Comparison of ENCODE assay signal across 9 mouse cellular contexts in genomic region chr7:46013266-46014010, GRCm38 (mm10). TPM values are rescaled to one million over a fixed set of nuclear protein-coding genes. Genes with fewer than 3 reads are reported as not detected.
A peak's percentile ranks its signal among the peaks of the same experiment; 100 is the strongest.
DNase-seq lines count a peak whose midpoint lies in the region; ATAC-seq and TF ChIP-seq lines count a peak whose summit lies in the region.
"Had no signal": no experiment of that assay in that cellular context is flagged by ENCODE, and none has a peak within 500 bp of the region (broad histone marks: within the 10 kb centered on the region; RNA-seq: fewer than 3 reads in every experiment).

No protein-coding gene starts in this region.

- H3K4me3 ChIP-seq in forebrain, embryonic 10.5 days = no peak overlapping the region
- H3K4me3 ChIP-seq in forebrain, embryonic 13.5 days = no peak overlapping the region
- H3K4me3 ChIP-seq in intestine, embryonic 16.5 days (ENCODE audit: low read length) = no peak overlapping the region
- H3K4me3 ChIP-seq in lung, postnatal 0 days (ENCODE audit: low read depth, low read length) = no peak overlapping the region
- no peak overlapping the region for H3K4me3 ChIP-seq in stomach, embryonic 14.5 days (ENCODE audit: low read depth, low read length)

- no peaks in the 10 kb centered on the region for H3K9me3 ChIP-seq in forebrain, embryonic 10.5 days
- no peaks in the 10 kb centered on the region for H3K9me3 ChIP-seq in forebrain, embryonic 13.5 days (replicated peaks)
- H3K9me3 ChIP-seq in intestine, embryonic 16.5 days (ENCODE audit: control insufficient read depth, low read length) = no peaks in the 10 kb centered on the region
- no peaks in the 10 kb centered on the region for H3K9me3 ChIP-seq in lung, postnatal 0 days (ENCODE audit: low read length)
- H3K9me3 ChIP-seq in stomach, embryonic 14.5 days (ENCODE audit: control insufficient read depth, low read depth, low read length) = no peaks in the 10 kb centered on the region

- no peaks in the 10 kb centered on the region for H3K27me3 ChIP-seq in forebrain, embryonic 10.5 days (ENCODE audit: poor library complexity, severe bottlenecking)
- no peaks in the 10 kb centered on the region for H3K27me3 ChIP-seq in forebrain, embryonic 13.5 days
- H3K27me3 ChIP-seq in intestine, embryonic 16.5 days (replicated peaks; ENCODE audit: control insufficient read depth, insufficient read depth, low read length) = no peaks in the 10 kb centered on the region
- H3K27me3 ChIP-seq in lung, postnatal 0 days (replicated peaks; ENCODE audit: insufficient read depth, low read length) = no peaks in the 10 kb centered on the region
- H3K27me3 ChIP-seq in stomach, embryonic 14.5 days (ENCODE audit: control insufficient read depth, insufficient read depth, low read length) = no peaks in the 10 kb centered on the region

- 16% methylated on average over 9 of the region's 9 CpGs for WGBS in forebrain, embryonic 10.5 days
- WGBS in forebrain, embryonic 13.5 days = 14% methylated on average over 9 of the region's 9 CpGs
- WGBS in intestine, embryonic 16.5 days = 18% methylated on average over 9 of the region's 9 CpGs
- 17% methylated on average over 9 of the region's 9 CpGs for WGBS in lung, postnatal 0 days
- WGBS in stomach, embryonic 14.5 days = 20% methylated on average over 9 of the region's 9 CpGs

- TF ChIP-seq POLR2A in brain, embryonic 14.5 days (IDR thresholded peaks at IDR 0.05; ENCODE audit: borderline replicate concordance, extremely low read depth, insufficient read depth, insufficient read length, poor library complexity, severe bottlenecking) = no peak

- no peak for TF ChIP-seq EP300 in lung, postnatal 0 days (IDR thresholded peaks at IDR 0.05)

- no peak overlapping the region for H3K4me2 ChIP-seq in forebrain, embryonic 13.5 days
- H3K4me2 ChIP-seq in intestine, embryonic 16.5 days (ENCODE audit: low read depth, low read length) = no peak overlapping the region
- H3K4me2 ChIP-seq in lung, postnatal 0 days (replicated peaks; ENCODE audit: low read depth, low read length) = no peak overlapping the region
- H3K4me2 ChIP-seq in stomach, embryonic 14.5 days (replicated peaks; ENCODE audit: low read depth, low read length) = no peak overlapping the region

- ATAC-seq in forebrain, embryonic 13.5 days = no peak
- ATAC-seq in intestine, embryonic 16.5 days = peak; percentile 79
- peak; percentile 92 for ATAC-seq in lung, postnatal 0 days
- peak; percentile 77 for ATAC-seq in stomach, embryonic 14.5 days (ENCODE audit: insufficient number of reproducible peaks, insufficient read depth, low FRiP score, low read depth)
- ATAC-seq in activated CD4-positive, CD25-positive, alpha-beta regulatory T cell, adult 4 months = no peak

- H3K36me3 ChIP-seq in forebrain, embryonic 10.5 days (replicated peaks) = no peaks in the 10 kb centered on the region
- H3K36me3 ChIP-seq in forebrain, embryonic 13.5 days (ENCODE audit: poor library complexity, severe bottlenecking) = no peaks in the 10 kb centered on the region
- H3K36me3 ChIP-seq in intestine, embryonic 16.5 days (ENCODE audit: control insufficient read depth, insufficient read depth, low read length) = no peaks in the 10 kb centered on the region
- no peaks in the 10 kb centered on the region for H3K36me3 ChIP-seq in lung, postnatal 0 days (ENCODE audit: insufficient read depth, low read length)
- H3K36me3 ChIP-seq in stomach, embryonic 14.5 days (ENCODE audit: control insufficient read depth, insufficient read depth, low read length) = no peaks in the 10 kb centered on the region

- H3K4me1 ChIP-seq in forebrain, embryonic 10.5 days = peaks cover 29% of the 10 kb centered on the region
- H3K4me1 ChIP-seq in forebrain, embryonic 13.5 days = peaks cover 8% of the 10 kb centered on the region
- H3K4me1 ChIP-seq in intestine, embryonic 16.5 days (ENCODE audit: control insufficient read depth, insufficient read depth, low read length) = peaks cover 13% of the 10 kb centered on the region
- no peaks in the 10 kb centered on the region for H3K4me1 ChIP-seq in lung, postnatal 0 days (ENCODE audit: insufficient read depth, low read depth, low read length)
- peaks cover 14% of the 10 kb centered on the region for H3K4me1 ChIP-seq in stomach, embryonic 14.5 days (ENCODE audit: control insufficient read depth, insufficient read depth, low read length)

- peak overlapping the region; percentile 79 for H3K27ac ChIP-seq in forebrain, embryonic 10.5 days
- no peak overlapping the region for H3K27ac ChIP-seq in forebrain, embryonic 13.5 days
- H3K27ac ChIP-seq in intestine, embryonic 16.5 days (ENCODE audit: low read length) = peak overlapping the region; percentile 33; the same call in 1 of the 2 replicates
- H3K27ac ChIP-seq in lung, postnatal 0 days (ENCODE audit: low read length) = no peak overlapping the region
- peak overlapping the region; percentile 52 for H3K27ac ChIP-seq in stomach, embryonic 14.5 days (ENCODE audit: low read length)

- H3K9ac ChIP-seq in forebrain, embryonic 13.5 days = no peak overlapping the region
- no peak overlapping the region for H3K9ac ChIP-seq in intestine, embryonic 16.5 days (ENCODE audit: low read depth, low read length)
- no peak overlapping the region for H3K9ac ChIP-seq in lung, postnatal 0 days (replicated peaks; ENCODE audit: low read depth)
- H3K9ac ChIP-seq in stomach, embryonic 14.5 days (replicated peaks; ENCODE audit: low read depth, low read length) = no peak overlapping the region

- peak; percentile 55 for DNase-seq in forebrain, embryonic 10.5 days (ENCODE audit: extremely low spot score, low spot score)
- DNase-seq in brain, embryonic 14.5 days (ENCODE audit: low read depth) = peak; percentile 73
- DNase-seq in gastrocnemius, adult 18-20 months (ENCODE audit: low spot score) = peak; percentile 75
- DNase-seq in lung, postnatal 0 days (ENCODE audit: low spot score) = peak; percentile 92

- TF ChIP-seq CTCF in brain, embryonic 14.5 days (IDR thresholded peaks at IDR 0.05; ENCODE audit: borderline replicate concordance, extremely low read depth, insufficient read depth, insufficient read length) = no peak
- TF ChIP-seq CTCF in lung, postnatal 0 days (IDR thresholded peaks at IDR 0.05) = no peak

RNA-seq across cellular contexts. Expression of gene Abcc6, which starts 16.7 kb away (rescaled TPM):
- polyA plus RNA-seq in forebrain, embryonic 10.5 days (2016; fragmentation: Nextera tagmentation; extraction: Ambion mirVana) = 0.10 and 0.33 TPM in 2 replicates
- 0.13 and 0.28 TPM in 2 replicates for polyA plus RNA-seq in forebrain, embryonic 13.5 days (2015; fragmentation: Nextera tagmentation; extraction: Ambion mirVana)
- 1.2 and 1.4 TPM in 2 replicates for polyA plus RNA-seq in brain, embryonic 14.5 days (2012; rRNA removed)
- total RNA-seq in gastrocnemius, adult 18-20 months (2021) = under 1 TPM in 1 of 2 experiments, not detected in 1; 0.17 TPM
- polyA plus RNA-seq in intestine, embryonic 16.5 days (2015; fragmentation: Nextera tagmentation; extraction: Ambion mirVana) = 6.1 and 6.6 TPM in 2 replicates
- 0.26 and 0.37 TPM in 2 replicates for polyA plus RNA-seq in lung, postnatal 0 days (2015; fragmentation: Nextera tagmentation; extraction: Ambion mirVana)
- 0.78 and 1.4 TPM in 2 replicates for polyA plus RNA-seq in stomach, embryonic 14.5 days (2014; fragmentation: Nextera tagmentation; extraction: Ambion mirVana)
- polyA plus RNA-seq in activated CD4-positive, CD25-positive, alpha-beta regulatory T cell, adult 4 months (2017; shearing (Covaris generic)) = not detected
- polyA plus RNA-seq: heart, embryonic 14.5 days had no signal

RNA-seq across cellular contexts. Expression of gene Nomo1, which starts 20.1 kb away (rescaled TPM):
- polyA plus RNA-seq in forebrain, embryonic 10.5 days (2016; fragmentation: Nextera tagmentation; extraction: Ambion mirVana) = 33.7 and 33.8 TPM in 2 replicates
- polyA plus RNA-seq in forebrain, embryonic 13.5 days (2015; fragmentation: Nextera tagmentation; extraction: Ambion mirVana) = 30.7 and 32.3 TPM in 2 replicates
- 38.5 and 52.6 TPM in 2 replicates for polyA plus RNA-seq in brain, embryonic 14.5 days (2012; rRNA removed)
- total RNA-seq in gastrocnemius, adult 18-20 months (2021) = 10 to 100 TPM; 81.7 to 91.1 TPM
- 95.7 and 102 TPM in 2 replicates for polyA plus RNA-seq in intestine, embryonic 16.5 days (2015; fragmentation: Nextera tagmentation; extraction: Ambion mirVana)
- 17.8 and 18.5 TPM in 2 replicates for polyA plus RNA-seq in lung, postnatal 0 days (2015; fragmentation: Nextera tagmentation; extraction: Ambion mirVana)
- 21.1 and 22.3 TPM in 2 replicates for polyA plus RNA-seq in stomach, embryonic 14.5 days (2014; fragmentation: Nextera tagmentation; extraction: Ambion mirVana)
- 10 to 100 TPM; 17.1 to 20.4 TPM for polyA plus RNA-seq in activated CD4-positive, CD25-positive, alpha-beta regulatory T cell, adult 4 months (2017; shearing (Covaris generic))

Comparison
In these comparisons a context has a peak if more than half of its experiments do, and no peak if none do; other contexts are left out.
1. H3K27ac ChIP-seq: peak in forebrain, embryonic 10.5 days (single experiment), intestine, embryonic 16.5 days (single experiment) and stomach, embryonic 14.5 days (single experiment); none in forebrain, embryonic 13.5 days (single experiment) and lung, postnatal 0 days (single experiment).
2. ATAC-seq: peak in intestine, embryonic 16.5 days (single experiment), lung, postnatal 0 days (single experiment) and stomach, embryonic 14.5 days (single experiment); none in forebrain, embryonic 13.5 days (single experiment) and activated CD4-positive, CD25-positive, alpha-beta regulatory T cell, adult 4 months (single experiment).
3. Peak in every context shown above with its lines, with median percentiles within 50 percentile points of each other: DNase-seq.